Mouse (Mus musculus) layer of hippocampus, adult 18-20 months (tissue): ENCODE measurements around the gene Gm13271. TPM values are rescaled to one million over a fixed set of nuclear protein-coding genes. Genes with fewer than 3 reads are reported as not detected.
A peak's percentile ranks its signal among the peaks of the same experiment; 100 is the strongest.
"Not testable (repeated sequence)": the region's sequence is repeated elsewhere in the genome, so short reads cannot be mapped to it uniquely, and the experiment has no call there.

Experiments used
- DNase-seq, 2 experiments: peaks; one replicate each; pipeline ENCODE4 v3.0.0; 2022; ENCODE audit warnings: low spot score in 2 of 2
- long read RNA-seq: library from polyadenylated mRNA; stranded (forward); transcript quantifications from one replicate; pipeline ENCODE4 v2.0.0, GENCODE M21; 2021
- total RNA-seq, 2 experiments: library from RNA; stranded (reverse); gene quantifications; 2 replicates each; pipeline ENCODE4 v1.2.3; 2021

Gm13271 gene
- total RNA-seq, result not detected
- long read RNA-seq, result 0 reads

GRCm38 (mm10) chr4:88754818-88755340, at the start of gene Gm13271:
Gm13271 (plus strand) TSS chr4:88754868.
- DNase-seq, result peak; percentile 64 to 72

- DNase-seq, result no peak
Observed at GRCm38 (mm10) chr4:88705924-88706323, 48.7 kb upstream of the Gm13271 start.

GRCm38 (mm10) chr4:88707128-88707826, 47.4 kb upstream of the Gm13271 start:
- no peak for DNase-seq

- no peak for DNase-seq
Observed at GRCm38 (mm10) chr4:88714281-88714680, 40.4 kb upstream of the Gm13271 start.

- no peak for DNase-seq
Observed at GRCm38 (mm10) chr4:88715059-88715458, 39.6 kb upstream of the Gm13271 start.

DNA sequence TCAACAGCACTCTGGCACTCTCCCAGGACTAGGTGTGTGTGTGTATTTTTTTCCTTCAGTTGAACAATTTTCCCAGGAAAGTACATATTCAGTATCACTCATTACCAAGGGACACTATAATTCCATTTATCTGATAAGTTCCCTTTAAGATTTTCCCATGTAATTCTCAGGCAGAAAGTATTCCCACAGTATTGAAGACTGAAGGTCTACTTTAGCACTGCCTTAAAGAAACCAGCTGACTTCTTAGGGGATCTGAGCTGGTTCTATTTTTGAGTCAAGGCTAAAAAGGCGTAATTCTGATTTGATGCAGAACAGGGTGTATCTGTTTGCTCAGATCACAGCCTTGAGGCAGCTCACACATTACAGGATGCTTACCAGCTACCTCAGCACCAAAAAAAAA, 36.0 kb upstream of the Gm13271 start:
- no peak for DNase-seq

DNA sequence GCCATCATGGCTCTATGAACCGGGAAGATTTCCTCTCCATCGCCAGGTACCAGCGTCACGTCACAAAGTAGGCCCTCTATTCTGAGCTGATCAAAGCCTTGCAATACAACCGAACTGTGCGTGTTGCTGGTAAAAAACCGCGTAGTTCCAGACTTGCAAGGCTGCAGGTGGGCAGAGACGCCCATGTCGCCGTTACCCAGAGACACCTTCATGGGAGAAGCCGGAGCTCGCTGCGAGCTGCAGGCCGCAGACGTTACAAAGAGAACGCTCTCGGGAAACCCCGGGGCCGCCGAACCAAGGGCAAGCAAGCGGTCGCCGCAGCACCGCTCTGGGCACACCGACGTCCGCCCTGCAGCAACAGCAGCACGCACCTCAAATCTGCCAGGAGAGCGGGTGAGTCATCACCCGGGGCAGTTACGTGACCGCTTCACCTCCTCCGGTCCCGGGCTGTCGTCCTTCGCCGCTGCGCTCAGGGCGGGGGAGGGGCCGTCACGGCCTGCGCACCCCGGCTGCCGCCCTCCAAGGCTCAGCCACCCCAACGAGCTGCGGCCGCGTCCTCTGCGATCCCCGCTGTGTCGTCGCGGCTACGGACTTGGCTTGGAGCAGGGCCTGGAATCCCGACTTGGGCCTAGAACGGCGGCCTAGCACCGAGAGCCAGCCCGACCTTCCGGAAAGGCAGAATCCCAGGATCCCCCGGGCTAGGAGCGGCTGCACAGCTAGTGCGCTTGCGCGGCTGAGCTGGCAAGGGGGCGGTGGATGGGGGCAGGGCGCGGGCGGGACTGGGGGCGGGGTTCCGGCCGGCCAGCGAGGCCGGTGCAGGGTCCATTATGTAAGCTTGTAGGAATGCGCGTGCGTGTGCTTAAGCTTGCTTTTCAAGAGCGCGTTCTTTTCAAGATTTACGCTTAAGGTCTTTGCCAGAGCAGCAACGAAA, 32.6 kb upstream of the Gm13271 start, which contains the start of the genes Gm26566 and Klhl9:
Gene Gm26566 (plus strand): TSS at position 15 of the 931 bp plus-strand sequence.
Gene Klhl9 (minus strand): TSS at position 675 of the 931 bp plus-strand sequence.
- DNase-seq, result peak; percentile 86 to 90

DNA sequence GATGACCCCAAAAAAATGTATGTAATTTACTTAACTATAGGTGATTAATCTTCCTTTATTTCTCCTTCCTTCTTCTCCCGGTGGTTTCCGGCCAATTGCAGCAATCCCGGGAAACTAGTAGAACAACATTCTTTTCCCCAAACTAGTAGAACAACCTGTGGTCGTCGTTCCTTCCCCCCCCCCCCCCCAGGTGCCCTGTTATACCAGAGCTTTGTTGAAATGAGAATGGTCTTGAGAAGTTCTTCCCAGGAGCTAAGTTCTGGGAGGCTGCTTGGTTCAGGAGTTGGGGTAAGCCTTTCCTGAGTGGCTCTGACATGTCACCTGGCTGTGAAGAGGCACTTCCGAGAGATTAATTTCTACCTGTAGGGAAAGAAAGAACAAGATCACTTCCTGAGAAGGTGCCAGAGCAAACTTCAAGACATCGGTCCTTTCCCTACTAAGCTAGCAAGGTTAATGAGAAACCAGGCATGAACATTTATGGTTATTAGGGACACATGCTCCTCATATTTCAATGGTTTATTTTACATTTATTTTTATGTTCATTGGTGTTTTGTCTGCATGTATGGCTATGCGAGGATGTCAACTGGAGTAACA, 31.1 kb upstream of the Gm13271 start:
- no peak for DNase-seq

- DNase-seq, result no peak
Observed at GRCm38 (mm10) chr4:88726727-88727126, 27.9 kb upstream of the Gm13271 start.

- DNase-seq, result no peak
Observed at GRCm38 (mm10) chr4:88727324-88727723, 27.3 kb upstream of the Gm13271 start.

DNA sequence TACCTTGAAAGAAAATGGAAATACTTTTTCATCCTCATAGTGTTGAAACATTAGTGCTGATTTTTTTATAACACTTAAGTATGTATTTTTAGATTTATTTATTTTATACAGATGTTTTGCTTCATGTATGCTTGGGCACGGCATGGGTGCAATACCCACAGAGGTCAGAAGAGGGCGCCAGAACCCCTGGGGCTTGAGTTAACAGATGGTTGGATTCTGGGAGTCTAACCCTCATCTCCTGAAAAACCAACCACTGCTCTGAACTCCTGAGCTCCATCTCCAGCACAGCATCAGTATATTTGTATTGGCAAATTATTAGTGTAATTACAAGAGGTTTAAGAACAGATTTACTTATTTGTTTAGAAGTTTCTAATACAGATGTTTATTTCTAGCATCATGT, 16.2 kb upstream of the Gm13271 start:
- DNase-seq, result peak in 1 of 2 experiments; percentile 57

- no peak for DNase-seq
Observed at GRCm38 (mm10) chr4:88739036-88739435, 15.6 kb upstream of the Gm13271 start.

DNA sequence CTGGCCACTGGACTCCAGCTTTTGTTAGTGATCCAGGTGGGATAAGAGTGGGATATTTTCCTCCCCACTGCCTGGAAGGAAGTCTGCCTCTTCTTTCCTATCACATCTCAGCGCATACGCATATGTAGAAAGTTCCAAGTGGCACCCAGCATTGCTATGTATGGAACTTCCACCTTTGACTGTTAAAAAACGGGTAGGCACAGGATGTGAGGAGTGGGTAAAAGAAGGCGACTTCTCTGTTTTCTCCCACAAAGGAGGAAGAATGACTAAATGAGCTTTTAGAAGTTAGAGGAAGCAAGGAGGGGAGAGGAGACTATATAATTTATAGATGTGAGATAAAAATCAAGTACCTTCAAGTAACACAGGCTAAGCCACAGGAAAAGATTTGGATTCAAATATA, 13.2 kb upstream of the Gm13271 start:
- DNase-seq, result no peak

- DNase-seq, result no peak
Observed at GRCm38 (mm10) chr4:88742771-88743371, 11.8 kb upstream of the Gm13271 start.

DNA sequence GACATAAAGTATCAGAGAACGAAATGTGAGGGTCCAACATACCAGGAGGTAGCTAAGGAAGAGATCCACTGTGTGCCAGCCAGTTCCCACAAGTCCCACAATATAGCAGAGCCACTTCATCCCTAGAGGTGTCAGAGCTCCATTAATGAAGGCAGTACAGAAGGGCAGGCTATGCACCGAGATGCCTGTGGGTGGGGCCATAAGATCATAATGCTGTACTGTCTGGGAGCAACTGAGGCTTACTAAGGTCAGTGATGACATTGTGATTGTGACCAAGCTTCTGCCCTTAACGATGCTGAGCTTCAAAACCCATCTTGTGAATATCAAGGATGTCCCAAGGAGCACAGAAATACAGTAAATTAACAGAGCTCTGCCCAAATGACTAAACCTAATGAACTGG, 10.5 kb upstream of the Gm13271 start:
- no peak for DNase-seq

GRCm38 (mm10) chr4:88749926-88750325, 4.7 kb upstream of the Gm13271 start:
- DNase-seq, result no peak

DNA sequence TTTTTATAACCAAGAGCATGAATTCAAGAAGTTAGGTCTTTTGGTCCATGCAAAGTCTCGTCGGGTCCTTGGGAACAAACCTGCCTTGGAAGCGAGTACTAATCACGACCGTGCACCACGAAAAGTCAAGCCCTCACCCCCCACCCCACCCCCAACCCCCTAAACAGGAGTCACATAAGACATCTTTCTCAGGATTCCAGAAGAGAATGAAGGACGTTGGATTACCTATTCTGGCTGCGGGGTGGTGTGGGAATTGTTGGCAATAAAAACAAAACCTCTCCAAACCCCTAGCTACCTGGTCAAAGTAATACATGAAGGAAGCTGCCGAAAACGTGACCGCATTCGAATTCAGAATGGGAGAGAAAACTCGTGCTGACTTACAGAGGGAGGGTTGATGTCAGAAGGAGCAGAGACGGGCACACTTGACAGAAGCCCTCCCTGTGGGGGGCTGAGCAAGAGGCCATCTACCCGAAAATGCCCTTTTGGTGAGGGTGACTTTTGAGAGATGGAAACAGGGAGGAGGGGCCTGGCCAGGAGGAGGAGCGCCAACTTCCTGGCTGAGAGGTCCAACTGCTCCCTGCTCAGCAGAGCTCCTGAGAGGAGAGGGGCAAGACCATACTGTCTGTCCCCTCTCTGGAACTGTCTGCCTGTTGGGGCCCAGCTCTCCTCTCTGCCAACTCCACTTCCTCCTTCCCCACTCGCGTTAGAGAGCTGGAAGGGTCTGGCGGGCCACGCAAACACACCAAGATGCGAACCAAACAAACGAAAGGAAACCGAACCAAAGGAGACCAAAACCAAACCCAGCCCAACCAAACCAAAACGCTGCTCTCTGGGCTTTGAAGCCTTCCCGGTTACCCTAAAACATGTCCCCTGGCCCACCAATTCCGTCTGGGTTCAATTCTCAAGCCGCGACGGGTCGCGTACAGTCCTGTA, 2.2 kb downstream of the Gm13271 start:
- DNase-seq, result not testable (repeated sequence)

- peak; percentile 90 to 95 for DNase-seq
Observed at GRCm38 (mm10) chr4:88757628-88758031, 3.0 kb downstream of the Gm13271 start.

DNA sequence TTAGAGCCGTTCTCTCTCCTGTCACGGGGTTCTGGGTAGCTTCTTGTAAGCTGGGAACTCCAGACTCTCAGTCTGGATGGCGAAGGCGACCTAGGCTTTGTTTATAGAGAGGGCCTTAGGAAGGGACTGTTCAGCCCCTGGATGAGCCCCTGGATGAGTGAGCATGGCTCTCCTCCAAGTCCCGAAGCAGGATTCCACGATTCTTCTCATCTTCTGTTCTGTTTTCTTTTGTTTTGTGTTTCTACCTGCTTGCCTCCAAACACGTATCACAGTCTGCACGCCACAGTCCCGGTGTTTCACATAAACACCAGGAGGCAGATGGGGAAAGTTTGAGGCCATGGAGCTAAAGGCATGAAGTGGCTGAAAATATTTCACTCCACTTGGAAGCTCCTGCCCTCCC, 4.1 kb downstream of the Gm13271 start:
- peak in 1 of 2 experiments; percentile 10 for DNase-seq
